Mouse (Mus musculus) cortical plate, adult 2 months (tissue): Measurements from ENCODE around the gene Tnfsf10. TPM values are rescaled to one million over a fixed set of nuclear protein-coding genes. Genes with fewer than 3 reads are reported as not detected.
"Not testable (repeated sequence)": the region's sequence is repeated elsewhere in the genome, so short reads cannot be mapped to it uniquely, and the experiment has no call there.

Source experiments
- H3K27ac ChIP-seq: fragments of 200-500 bp; 2 replicates; pipeline ENCODE4 v1.5.1; 2012; ENCODE audit warnings: low read length, control low read depth, inconsistent platforms; ENCODE audit not compliant: insufficient read depth
- H3K4me1 ChIP-seq: fragments of 200-500 bp; 2 replicates; pipeline ENCODE4 v1.6.1; 2011; ENCODE audit warnings: low read length; ENCODE audit not compliant: control insufficient read depth, insufficient read depth
- H3K4me3 ChIP-seq: fragments of 200-500 bp; 2 replicates; pipeline ENCODE4 v1.5.1; 2011; ENCODE audit warnings: mild to moderate bottlenecking, low read length, control low read depth; ENCODE audit not compliant: insufficient read depth
- CTCF ChIP-seq: fragments of 200-500 bp; IDR thresholded peaks from 2 replicates; pipeline ENCODE4 v1.5.1; 2011; ENCODE audit warnings: mild to moderate bottlenecking, control low read depth, low read length; ENCODE audit not compliant: insufficient read depth; ENCODE audit errors: extremely low read depth
- POLR2A ChIP-seq: fragments of 200-500 bp; IDR thresholded peaks from 2 replicates; pipeline ENCODE4 v1.6.1; 2011; ENCODE audit warnings: mild to moderate bottlenecking, low read length, control low read depth; ENCODE audit not compliant: insufficient read depth; ENCODE audit errors: extremely low read depth
- polyA plus RNA-seq: library from polyadenylated mRNA; depleted of rRNA; stranded (reverse); fragments of >200 nt; gene quantifications from 2 replicates; pipeline ENCODE4 v1.2.3, GENCODE M21; 2012; rRNA removed

The Tnfsf10 gene
- polyA plus RNA-seq, result 2.1 and 2.4 TPM in 2 replicates

GRCm38 (mm10) chr3:27316559-27317287, at the start of gene Tnfsf10:
TSS of gene Tnfsf10 (plus strand) at chr3:27317028.
- TF ChIP-seq POLR2A (no peak), CTCF (no peak)
- no peaks in the 10 kb centered on the region for H3K4me1 ChIP-seq
- H3K4me3 ChIP-seq, result peak within 1 kb of the TSS; percentile 30
- H3K27ac ChIP-seq, result no peak within 1 kb of the TSS

GRCm38 (mm10) chr3:27267327-27267726, 49.5 kb upstream of the Tnfsf10 start:
- H3K27ac ChIP-seq, result no peak overlapping the region
- H3K4me1 ChIP-seq, result no peaks in the 10 kb centered on the region
- TF ChIP-seq POLR2A (no peak), CTCF (no peak)
- no peak overlapping the region for H3K4me3 ChIP-seq

- Histone ChIP-seq H3K27ac (no peak overlapping the region), H3K4me3 (no peak overlapping the region), H3K4me1 (no peaks in the 10 kb centered on the region)
- TF ChIP-seq POLR2A, result no peak
- TF ChIP-seq CTCF, result no peak
These were observed 48.9 kb upstream of the Tnfsf10 start for GRCm38 (mm10) chr3:27267887-27268286.

GRCm38 (mm10) chr3:27269151-27269550, 47.7 kb upstream of the Tnfsf10 start:
- no peaks in the 10 kb centered on the region for H3K4me1 ChIP-seq
- no peak overlapping the region for H3K4me3 ChIP-seq
- no peak overlapping the region for H3K27ac ChIP-seq
- no peak for TF ChIP-seq POLR2A
- no peak for TF ChIP-seq CTCF

- Histone ChIP-seq H3K4me3 (no peak overlapping the region), H3K27ac (no peak overlapping the region), H3K4me1 (no peaks in the 10 kb centered on the region)
- no peak for TF ChIP-seq POLR2A
- peak; percentile 24; the same call in 1 of the 2 replicates for TF ChIP-seq CTCF
These were observed 46.5 kb upstream of the Tnfsf10 start for GRCm38 (mm10) chr3:27270160-27270962.

- no peak overlapping the region for H3K4me3 ChIP-seq
- no peak for TF ChIP-seq POLR2A
- TF ChIP-seq CTCF, result no peak
- no peaks in the 10 kb centered on the region for H3K4me1 ChIP-seq
- no peak overlapping the region for H3K27ac ChIP-seq
These were observed 43.7 kb upstream of the Tnfsf10 start for GRCm38 (mm10) chr3:27272926-27273745.

- H3K27ac ChIP-seq, H3K4me1 ChIP-seq, H3K4me3 ChIP-seq: not testable (repeated sequence)
These were observed 37.4 kb upstream of the Tnfsf10 start for GRCm38 (mm10) chr3:27279286-27279925.

GRCm38 (mm10) chr3:27280280-27280749, 36.5 kb upstream of the Tnfsf10 start:
- Histone ChIP-seq H3K4me3 (no peak overlapping the region), H3K4me1 (peaks cover 1% of the 10 kb centered on the region; the same call in 1 of the 2 replicates), H3K27ac (no peak overlapping the region)
- no peak for TF ChIP-seq CTCF
